Mouse (Mus musculus) thymus, postnatal 4 days (tissue): ENCODE measurements around the gene Gnptg.

Source experiments
- DNase-seq: peaks from one replicate; pipeline ENCODE4 v3.0.0; 2021

Gnptg gene

GRCm38 (mm10) chr17:25188150-25189031 lies 51.5 kb downstream of the Gnptg start, which contains the start of gene Unkl:
Unkl (plus strand) TSS chr17:25188397.
- DNase-seq = peak; percentile 93

GRCm38 (mm10) chr17:25187784-25188149 lies 52.2 kb downstream of the Gnptg start:
- peak; percentile 25 for DNase-seq

- DNase-seq = no peak
These were observed 55.0 kb downstream of the Gnptg start for GRCm38 (mm10) chr17:25184961-25185360.

- peak; percentile 98 for DNase-seq
These were observed 55.7 kb downstream of the Gnptg start, which contains the start of gene BC003965 for GRCm38 (mm10) chr17:25184129-25184691. BC003965 (plus strand) TSS chr17:25184554.
